Mouse (Mus musculus): ENCODE data around the gene Cpsf4l. TPM values are rescaled to one million over a fixed set of nuclear protein-coding genes. Genes with fewer than 3 reads are reported as not detected.

The Cpsf4l gene
- total RNA-seq, 2 experiments from 2014 or later: 0.20 TPM; not detected in 1

DNA sequence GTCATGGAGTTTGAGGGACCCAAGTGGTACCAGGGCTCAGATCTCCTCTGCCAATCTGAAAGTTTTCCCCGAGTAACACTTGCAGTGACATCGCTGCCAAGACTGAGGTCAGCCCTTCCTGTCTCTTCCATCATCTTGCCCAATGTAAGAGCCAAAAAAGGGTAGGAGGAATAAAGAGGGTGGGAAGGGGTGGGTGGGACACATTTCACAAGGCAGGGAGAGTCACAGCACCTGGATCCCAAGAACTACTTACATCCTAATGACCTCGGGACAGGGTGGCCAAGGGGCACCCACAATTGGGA, 27.7 kb upstream of the Cpsf4l start:
- DNase-seq: no peak
- intact Hi-C loops (cut with DNase I): no loop called here

DNA sequence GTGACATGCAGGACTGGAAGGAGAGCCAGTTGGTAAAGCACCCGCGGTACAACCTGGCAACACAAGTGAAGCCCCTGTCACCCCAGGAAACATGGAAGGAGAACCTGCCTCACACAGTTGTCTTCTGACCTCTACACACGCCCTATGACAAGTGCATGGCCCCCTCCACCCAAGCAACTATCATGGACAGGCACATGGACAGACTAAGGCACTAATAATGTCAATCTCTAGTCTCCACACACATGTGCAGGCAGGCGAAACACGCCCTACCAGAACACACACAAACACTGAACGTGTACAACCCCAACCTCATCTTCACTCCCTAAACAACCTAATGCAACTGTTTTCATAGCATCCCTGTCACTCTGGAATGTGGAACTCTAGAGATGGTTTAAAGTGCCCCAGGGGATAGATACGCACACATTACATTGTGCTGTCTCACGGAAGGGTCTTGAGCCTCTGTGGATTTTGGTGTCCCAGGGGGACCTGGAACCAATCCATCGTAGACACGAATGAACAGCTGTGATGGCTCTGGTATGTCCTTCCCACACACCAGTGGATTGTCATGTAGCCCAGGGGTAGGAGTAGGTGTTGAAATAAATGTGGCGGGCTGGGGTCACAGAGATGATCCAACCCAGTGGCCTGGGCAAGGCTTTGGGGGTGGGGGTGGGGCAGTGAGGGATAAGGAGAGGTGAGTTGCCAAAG, 27.2 kb upstream of the Cpsf4l start:
- intact Hi-C loops (cut with DNase I): no loop called here

DNA sequence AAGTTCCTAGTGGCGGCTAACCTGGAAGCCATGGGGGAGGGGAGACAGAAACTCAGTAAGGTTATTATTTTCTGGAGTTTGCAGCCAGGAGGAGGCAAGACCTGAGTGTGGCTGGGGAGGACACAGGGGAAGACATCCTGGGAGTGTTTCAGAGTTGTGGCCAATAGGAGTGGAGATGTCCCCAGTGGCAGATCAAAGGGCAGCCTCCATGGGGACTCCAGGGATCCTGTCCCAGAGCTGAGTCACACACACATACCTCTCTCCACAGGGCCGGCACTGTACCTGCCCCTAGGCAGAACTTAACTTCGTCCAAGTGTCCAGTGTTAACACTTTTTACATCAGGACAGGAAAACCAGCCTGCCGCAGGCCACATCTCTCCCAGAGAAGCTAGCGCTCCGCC, 25.3 kb upstream of the Cpsf4l start:
- DNase-seq: no peak
- intact Hi-C loops (cut with DNase I): no loop called here

More for the DNA sequence above, 27.2 kb upstream of the Cpsf4l start:
- no peak for DNase-seq

DNA sequence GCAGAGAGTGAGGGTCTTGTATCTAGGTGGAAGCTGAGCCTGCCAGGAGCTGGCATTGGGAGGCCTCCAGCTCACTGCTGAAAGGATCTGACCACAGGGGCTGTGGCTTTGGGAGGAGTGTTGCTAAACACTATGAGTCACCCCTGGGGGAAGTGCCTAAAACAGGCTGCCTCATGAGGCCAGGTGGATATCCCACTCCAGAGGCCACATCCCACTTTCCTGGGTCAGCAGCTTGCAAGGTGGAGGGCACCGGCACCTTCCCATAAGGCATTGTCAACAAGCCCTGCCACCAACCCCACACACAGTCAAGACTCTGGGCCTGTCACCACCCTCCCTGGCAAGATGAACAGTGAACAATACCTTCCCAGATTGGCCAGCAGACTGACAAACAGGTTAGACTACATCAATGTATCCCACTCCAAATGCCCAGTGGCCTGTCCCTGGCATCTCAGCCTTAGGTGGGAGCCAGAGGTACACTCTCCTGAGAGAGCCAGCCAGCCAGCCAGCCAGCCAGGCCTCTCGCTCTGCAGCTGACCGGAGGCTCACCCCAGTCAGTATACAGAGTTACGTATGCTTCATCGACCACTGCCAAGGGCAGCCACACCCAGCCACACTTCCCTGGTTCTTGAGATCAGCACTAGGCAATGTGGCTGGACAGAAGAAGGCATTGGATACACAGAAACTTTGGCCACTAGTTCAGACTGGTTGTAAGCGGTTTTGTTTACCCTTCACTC, 24.0 kb upstream of the Cpsf4l start:
- intact Hi-C loops (cut with DNase I): no loop called here
- DNase-seq: peak in 1 of 2 experiments; percentile 40

DNA sequence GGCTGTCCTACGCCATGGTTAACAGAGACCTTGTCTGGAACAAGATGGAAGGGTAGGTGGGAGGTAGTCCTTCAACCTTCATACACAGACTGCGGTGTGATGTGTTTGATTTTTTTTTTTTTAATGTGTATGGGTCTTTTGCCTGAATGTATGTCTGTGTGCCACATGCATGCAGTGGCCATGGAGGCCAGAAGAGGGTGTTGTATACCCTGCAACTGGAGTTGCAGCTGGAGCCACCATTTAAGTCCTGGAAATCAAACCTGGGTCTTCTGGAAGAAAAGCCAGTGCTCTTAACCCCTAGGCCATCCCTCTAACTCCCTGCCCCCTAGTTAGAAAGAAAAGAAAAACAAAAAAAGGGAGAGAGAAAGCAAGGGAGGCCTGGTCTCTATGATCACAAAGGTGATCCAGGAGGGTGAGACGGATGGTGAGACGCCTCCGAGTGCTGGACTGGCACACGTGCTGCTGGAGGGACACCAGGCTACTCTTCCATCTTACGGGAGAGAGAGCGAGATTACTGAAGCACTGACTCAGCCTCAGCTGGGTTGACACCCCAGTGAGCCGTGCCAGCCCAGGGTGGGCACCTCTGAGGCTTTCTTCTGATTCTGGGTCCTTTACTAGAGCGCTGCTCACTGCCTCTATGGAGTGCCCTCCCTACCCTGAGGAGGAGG, 22.3 kb upstream of the Cpsf4l start:
- no peak for DNase-seq
- intact Hi-C loops (cut with DNase I): no loop called here

DNA sequence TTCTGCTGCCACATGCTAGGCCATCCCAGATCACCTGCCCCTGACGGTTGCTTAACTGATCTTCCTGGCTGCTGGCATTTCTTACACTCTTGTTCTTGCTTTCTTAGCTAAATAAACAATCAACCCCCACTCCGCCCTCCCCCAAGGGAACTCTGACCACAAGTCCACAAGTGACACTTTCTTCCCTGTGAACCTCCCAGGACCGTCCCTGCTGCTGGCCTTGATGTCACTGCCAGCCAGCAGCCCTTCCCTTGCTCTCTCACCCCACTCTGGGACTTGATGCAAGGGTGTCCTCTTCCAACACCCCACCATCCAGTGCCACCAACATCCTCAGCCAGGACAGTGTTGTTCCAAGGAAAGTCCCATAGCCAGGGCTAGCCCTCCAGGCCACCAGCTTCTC, 21.1 kb upstream of the Cpsf4l start:
- no peak for DNase-seq
- intact Hi-C loops (cut with DNase I): no loop called here

DNA sequence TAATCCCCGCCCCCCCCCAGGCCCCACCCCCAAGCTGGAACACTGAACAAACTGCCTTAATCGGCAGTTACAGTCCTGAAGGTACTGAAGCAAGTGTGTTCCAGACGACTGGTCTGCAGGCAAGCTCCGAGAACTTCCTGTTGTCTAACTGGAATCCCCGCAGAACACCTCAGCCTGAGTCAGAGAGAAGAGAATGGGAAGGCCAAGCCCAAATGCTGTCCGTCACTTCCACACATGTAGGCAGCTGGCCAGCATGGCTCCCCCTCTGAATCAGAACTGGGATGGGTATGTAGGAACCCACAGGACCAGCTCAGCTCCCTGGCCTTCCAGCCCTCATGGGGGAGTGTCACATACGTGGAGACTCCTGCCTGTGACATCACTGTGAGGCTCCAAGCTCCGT, 20.1 kb upstream of the Cpsf4l start:
- no peak for DNase-seq
- intact Hi-C loops (cut with DNase I): no loop called here

DNA sequence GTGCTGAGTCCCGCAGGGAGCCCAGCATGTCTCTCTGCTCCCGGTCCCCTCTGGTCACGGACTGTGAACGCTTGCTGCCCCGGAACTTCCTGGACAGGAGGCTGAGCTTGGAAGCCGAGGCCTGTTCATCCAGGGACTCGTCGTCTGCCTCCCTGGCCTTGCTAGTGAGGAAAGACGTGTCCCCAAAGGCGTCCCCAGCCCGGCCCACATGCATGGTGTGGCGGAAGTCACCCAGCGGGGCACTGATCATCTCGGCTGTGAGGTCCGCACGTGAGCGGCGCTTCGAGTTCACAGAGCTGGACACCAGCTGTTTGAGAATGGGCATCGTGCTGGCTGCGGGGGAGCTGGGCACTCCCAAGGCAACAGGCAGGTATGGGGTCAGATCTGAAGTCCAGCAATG, 19.4 kb upstream of the Cpsf4l start:
- peak in 1 of 2 experiments; percentile 16 for DNase-seq
- intact Hi-C loops (cut with DNase I): no loop called here

DNA sequence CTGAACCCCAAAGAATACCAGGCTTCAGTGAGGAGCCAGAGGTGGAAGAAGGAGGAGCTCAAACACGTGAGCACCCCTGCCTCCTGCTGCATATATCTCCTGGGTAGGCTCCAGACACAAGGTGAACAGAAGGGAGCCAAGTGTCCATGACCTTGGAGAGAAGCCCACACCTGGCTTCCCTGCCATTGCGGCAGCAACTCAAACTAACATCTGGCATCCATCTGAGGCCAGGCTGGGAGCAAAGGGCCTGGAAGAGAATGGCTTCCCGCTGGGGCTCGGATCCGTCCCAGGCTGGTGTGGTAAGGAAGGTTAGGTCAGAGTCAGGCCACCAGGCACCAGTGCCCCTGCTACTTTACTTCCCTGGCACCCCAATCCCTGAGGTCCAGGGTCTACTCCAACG, 18.2 kb upstream of the Cpsf4l start:
- DNase-seq: no peak

DNA sequence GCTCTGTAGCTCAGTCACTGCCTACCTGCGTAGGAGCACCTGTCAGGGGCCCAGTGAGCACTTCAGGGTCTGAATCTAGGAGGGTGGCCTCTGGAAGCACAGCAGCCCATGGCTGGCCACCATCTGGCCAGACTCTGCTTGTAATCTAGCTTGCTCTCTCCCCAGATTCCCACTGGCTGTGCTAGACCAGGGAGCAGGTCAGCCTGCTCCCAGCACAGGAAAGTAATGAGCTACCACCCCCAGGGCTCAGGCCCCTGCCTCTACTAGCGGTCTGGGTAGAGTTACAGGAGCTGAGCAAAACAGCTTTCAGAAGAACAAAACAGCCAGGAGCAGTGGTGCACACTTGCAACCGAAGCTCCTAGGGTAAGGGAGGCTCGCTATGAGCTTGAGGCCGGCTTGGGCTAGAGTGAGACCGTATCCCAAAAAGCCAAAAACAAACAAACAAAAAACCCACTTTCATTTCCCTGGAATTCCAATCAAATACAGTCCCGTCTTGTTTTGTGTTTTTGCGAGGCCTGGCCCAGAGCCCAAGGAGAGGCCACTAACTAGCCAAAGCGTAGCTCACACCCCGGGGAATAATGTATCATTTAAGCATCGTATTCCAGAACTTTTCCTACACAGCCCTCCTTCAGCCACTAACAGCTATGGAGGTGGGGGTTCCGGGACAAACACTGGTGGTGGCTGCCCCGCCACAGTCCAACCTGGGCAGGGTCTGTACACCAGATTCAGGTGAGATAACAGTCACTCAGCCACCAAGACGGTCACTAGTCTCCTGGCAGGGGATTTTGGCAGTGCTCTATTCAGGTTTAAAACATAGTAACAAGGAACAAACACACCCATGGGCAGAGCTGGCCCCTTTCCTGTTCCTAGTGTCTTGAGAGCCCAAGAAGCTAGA, 17.4 kb upstream of the Cpsf4l start:
- intact Hi-C loops (cut with DNase I): no loop called here
- no peak for DNase-seq

More for the DNA sequence above, 18.2 kb upstream of the Cpsf4l start:
- intact Hi-C loops (cut with DNase I): no loop called here

DNA sequence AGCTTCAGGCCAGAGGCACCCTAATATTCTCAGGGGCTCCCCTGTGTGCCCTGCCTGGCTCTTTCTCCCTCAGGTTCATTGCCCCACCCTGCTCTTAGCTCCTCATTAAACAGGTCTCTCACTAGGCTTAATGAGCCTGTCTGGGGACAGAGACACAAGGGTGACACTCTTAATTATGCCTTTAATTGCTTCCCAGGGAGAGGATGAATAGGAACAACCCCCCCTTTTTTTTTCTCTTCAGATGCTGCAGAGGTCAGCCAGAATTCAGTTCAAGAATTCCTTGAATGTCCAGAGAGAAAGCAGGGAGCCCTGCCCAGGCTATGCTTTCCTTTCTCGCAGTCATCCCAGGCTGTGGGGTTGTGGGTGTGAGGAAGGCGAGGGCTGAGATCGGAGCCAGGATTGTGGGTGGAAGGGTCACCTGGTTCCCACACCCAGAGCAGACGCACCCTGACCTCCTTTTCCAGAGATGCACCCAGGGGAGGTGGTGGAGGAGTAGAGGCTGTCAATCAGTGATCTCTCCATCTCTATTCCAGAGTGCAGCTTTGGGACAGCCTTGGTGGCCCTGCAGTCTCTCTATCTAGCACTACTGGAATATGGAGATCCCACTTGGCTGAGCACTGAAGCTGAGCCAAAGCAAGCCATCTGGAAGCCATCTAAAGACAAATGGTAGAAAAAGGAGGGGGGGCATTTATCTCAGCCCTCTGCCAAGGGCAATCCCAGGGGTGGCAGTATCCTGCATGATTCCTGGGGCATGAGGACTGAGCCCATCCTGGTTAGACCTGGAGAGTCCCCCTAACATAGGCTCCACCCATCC, 15.6 kb upstream of the Cpsf4l start:
- peak in 1 of 2 experiments; percentile 59 for DNase-seq
- intact Hi-C loops (cut with DNase I): no loop called here

DNA sequence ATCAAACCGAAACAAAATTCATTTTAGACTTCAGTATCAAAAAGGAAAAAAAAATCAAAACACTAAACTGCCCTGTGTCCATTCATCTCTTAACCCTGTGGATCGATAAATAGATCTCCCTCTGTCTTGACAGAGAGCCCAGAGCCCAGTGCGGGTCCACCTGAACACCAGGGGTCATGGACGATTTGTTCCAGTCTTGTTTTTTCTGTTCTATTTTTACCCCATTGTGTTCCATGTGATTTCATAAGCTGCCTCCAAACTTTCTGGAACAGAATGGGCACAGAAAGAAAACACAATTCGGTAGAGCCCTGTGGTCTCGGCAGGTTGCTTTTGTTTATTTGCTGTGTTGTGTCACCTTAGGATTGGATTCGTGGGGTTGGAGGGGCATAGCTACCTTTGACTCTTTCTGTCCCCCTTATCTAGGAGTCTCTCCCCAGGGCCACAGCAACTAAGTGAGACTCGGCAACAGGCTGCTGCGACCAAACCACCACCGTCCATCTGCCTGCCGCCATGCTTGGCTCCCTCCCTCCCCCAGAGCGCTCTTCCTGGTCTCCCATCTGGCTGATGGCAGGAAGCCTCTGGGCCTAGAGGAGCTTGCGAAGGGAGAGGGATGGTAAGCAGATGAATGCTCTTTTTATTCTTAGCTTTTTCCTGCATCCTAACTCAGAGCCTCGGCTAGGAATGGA, 12.7 kb upstream of the Cpsf4l start:
- DNase-seq: no peak
- intact Hi-C loops (cut with DNase I): no loop called here

DNA sequence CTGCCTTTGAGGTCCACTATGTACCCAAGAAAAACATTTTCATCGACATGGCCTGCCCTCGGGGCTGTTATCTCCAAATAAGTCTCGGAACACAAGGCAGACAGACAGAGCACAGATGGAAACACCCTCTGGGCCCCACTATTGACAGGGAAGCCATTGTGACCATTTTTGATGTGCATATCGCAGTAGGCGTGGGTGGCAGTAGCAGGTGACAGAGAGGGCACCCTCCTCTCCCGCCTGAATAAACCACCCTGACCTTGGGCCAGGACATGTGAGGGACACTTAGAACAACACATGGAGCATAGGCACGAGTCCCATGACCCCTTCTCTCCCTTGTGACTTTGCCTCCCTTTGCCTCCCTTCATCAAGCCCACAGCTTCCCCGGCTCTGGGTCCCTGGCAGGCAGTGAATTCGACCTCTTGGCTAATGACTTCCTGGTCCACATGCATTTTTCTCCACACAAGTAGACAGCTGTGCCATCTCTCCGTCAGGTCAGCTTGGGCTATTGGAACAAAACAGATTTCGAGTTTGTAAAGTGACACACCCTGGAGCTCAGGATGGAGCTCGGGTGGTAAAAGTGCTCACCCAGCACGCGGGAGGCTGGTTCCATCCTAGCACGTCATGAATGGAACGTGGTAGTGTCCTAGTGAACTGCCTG, 8.1 kb upstream of the Cpsf4l start:
- intact Hi-C loops (cut with DNase I): no loop called here
- DNase-seq: no peak

DNA sequence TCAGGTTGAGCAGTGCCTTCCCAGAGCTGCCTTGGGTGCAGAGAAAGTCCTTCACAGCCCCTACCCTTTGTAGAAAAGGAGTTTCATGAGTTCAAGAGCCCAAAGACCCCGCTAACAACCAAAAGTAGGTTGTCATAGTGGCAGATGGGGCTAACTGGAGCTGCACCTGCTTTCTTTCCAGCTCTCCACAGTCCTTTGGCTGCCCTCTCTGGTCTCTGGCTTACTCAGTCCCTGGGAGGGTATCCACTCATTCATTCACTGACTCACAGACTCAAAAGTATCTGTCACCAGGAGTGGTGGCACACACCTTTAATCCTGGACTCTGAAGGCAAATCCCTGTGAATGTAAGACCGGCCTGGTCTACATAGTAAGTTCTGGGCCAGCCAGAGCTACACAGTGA, 6.3 kb upstream of the Cpsf4l start:
- intact Hi-C loops (cut with DNase I): no loop called here
- no peak for DNase-seq

DNA sequence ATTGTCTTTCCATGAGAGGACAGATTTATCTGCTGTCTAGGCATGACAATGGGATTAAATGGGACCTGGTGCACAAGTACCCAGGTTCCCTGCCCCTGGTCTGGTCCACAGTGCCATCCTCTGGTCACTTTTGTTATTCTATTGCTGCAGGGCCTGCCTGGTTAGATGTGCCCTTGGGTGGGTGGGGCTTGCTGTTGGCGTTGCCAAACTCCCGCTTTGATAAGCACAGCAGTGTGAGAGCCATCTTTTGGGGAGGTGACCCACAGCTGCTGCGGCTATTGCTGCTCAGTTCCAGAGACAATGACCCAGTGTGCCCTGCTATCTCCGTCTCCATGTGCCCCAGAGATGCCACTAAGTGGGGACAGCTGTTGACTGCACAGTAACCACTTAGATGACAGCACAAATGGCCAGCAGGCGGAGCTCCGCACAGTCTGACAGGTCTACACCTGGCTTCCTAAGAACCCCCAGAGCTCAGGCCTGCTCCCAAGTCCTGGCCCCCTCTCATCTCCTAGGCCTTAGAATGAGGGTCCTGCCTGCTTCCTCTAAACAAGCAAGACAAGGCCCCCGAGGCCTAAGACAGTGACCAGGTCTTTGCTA, 5.4 kb upstream of the Cpsf4l start:
- intact Hi-C loops (cut with DNase I): no loop called here

DNA sequence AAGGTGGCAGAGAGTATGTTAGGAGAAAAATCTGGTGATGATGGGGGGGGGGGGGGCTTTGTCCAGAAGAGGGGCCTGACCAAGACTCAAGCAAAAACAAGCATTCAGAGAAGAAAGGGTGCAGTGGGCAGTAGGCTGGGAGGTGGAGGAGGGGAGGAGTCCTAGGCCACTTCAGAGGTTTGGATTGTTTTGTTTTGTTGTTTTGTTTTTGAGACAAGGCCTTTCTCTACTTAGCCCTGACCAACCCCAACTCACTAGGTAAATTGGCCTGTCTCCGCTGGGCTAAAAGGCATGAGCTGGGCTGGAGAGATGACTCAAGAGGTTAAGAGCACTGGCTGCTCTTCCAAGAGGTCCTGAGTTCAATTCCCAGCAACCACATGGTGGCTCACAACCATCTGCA, 1.2 kb upstream of the Cpsf4l start:
- DNase-seq: no peak
- intact Hi-C loops (cut with DNase I): no loop called here

More for the DNA sequence above, 5.4 kb upstream of the Cpsf4l start:
- DNase-seq: no peak

DNA sequence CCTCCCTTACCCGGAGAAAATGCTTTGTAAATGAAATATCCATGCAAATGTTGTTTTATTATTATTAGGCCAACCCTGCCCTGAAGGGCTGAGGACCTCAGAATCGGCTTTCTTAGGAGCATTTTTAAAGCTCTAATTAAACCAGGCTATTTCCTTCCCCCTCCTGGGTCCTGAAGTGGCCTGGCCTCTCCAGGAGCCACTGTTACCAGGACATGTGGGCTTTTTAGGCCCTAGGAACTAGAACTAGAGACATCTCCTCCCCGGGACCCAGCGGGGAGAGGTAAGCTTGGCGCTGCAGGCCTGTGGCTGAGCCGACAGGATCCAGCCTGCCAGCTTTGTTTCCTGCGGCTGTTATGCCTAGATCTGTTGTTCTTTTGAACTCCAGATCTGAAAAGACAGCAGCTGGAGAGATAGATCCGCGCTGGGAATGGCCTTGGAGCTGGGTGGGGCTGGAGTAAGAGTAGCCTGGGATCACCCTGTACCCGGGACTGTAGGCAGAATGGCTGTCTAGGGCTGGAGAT, 500 bp upstream of the Cpsf4l start:
- intact Hi-C loops (cut with DNase I): no loop called here

DNA sequence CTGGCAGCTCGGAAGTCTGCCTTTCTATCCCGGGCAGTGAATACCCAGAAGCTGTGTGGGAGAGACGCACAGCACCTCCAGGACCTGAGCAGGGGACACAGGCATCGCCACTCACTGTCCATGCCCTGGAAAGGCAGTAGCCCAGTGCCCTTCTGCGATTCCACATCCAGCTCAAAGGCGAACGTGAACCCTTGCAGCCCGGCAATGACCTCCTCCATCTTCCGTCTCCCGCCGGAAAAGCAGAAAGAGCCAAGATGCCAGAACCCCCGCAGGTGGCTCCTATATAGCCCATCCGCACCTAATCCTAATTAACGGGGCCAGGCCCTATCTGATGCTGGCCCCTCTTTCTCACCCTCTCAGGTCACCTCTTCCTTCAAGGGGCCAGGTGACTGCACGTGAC, 545 bp downstream of the Cpsf4l start:
- intact Hi-C loops (cut with DNase I): loop anchor here (10.0 kb wide), 1 partner anchor 926 kb away; no protein-coding TSS in a partner anchor

More for the DNA sequence above, 500 bp upstream of the Cpsf4l start:
- DNase-seq: no peak

More for the DNA sequence above, 545 bp downstream of the Cpsf4l start:
- DNase-seq: no peak

Data from heart, postnatal 14 days (tissue).